Mouse (Mus musculus): ENCODE data around the gene Six5. TPM values are rescaled to one million over a fixed set of nuclear protein-coding genes. Genes with fewer than 3 reads are reported as not detected.

Gene Six5
- polyA plus RNA-seq (2015; fragmentation: Nextera tagmentation; extraction: Ambion mirVana): 12.7 and 14.7 TPM in 2 replicates

- ATAC-seq (ENCODE audit: insufficient number of reproducible peaks, low FRiP score, low TSS enrichment, low read depth): peak; percentile 5; the same call in 1 of the 2 replicates
- WGBS: under 1% methylated on average over 19 of the region's 36 CpGs
These were observed at the start of gene Six5 for GRCm38 (mm10) chr7:19094471-19094825. Gene Six5, plus strand, starts transcription at chr7:19094594.

DNA sequence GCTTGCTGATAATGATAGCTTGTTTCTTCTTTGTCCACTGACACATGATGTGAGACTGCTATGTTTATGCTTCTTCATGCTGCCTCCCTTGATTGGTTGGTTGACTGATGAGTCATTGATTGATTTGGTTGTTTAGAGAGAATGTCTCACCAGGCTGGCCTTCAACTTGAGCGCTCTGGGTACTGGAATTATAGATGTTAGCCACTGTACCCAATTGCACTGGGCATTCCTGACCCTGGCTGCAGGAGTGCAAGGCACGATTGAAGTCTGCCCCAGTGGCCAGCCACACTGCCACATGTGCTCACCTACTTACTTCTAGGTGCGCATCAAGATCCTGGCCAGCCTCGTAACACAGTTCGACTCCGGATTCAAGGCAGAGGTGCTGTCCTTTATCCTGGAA is 49.8 kb upstream of the Six5 start:
- WGBS: 98% methylated on average over 6 of the region's 6 CpGs
- no peak for ATAC-seq (ENCODE audit: insufficient number of reproducible peaks, low FRiP score, low TSS enrichment, low read depth)
- no peaks in the 10 kb centered on the region for H3K4me1 ChIP-seq
- H3K27ac ChIP-seq (replicated peaks): no peak overlapping the region
- H3K36me3 ChIP-seq: peaks cover 99% of the 10 kb centered on the region
- H3K4me3 ChIP-seq (replicated peaks): no peak overlapping the region
- no peaks in the 10 kb centered on the region for H3K9me3 ChIP-seq (replicated peaks)
- no peak overlapping the region for H3K4me2 ChIP-seq (replicated peaks)
- no peaks in the 10 kb centered on the region for H3K27me3 ChIP-seq
- H3K9ac ChIP-seq: no peak overlapping the region

More at GRCm38 (mm10) chr7:19094471-19094825, at the start of gene Six5:
- Histone ChIP-seq H3K4me1 (peaks cover 56% of the 10 kb centered on the region), H3K4me2 (replicated peaks) (peak within 1 kb of the TSS; percentile 74), H3K36me3 (peaks cover 18% of the 10 kb centered on the region), H3K27ac (replicated peaks) (peak within 1 kb of the TSS; percentile 99), H3K9ac (peak within 1 kb of the TSS; percentile 85), H3K4me3 (replicated peaks) (peak within 1 kb of the TSS; percentile 86), H3K27me3 (no peaks in the 10 kb centered on the region), H3K9me3 (replicated peaks) (no peaks in the 10 kb centered on the region)

DNA sequence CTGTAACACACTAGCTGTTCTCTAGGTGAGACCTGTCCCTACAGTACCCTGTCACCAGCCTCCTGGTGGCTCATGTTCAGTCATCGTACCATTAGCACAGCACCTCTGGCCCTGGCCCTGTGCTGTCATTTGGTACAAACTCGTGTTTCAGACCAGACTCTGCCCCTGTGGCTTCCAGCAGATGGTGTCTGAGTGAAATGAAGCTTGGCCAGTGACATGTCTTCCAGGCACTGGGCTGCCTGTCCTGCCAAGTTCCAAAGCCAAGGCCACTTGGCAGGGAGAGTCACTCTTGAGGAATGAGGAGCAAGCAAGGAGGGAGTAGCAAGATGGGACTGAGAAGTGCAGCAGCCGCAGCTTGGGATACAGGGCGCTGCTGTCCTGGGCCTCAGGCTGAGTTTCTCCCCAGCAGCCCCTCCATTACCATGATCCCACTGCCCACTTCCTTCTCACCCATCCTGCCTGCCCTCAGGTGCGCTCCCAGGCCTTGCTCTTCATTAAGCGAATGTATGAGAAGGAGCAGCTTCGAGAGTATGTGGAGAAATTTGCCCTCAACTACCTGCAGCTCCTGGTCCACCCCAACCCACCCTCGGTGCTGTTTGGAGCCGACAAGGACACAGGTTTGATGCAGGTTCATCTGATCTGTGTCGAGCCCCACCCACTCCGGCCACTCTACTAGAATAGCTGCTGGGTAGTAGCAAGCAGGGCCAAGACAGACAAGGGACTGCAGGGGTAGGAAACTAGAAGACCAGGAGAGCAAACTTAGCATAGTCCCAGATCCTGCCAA is 47.9 kb upstream of the Six5 start:
- H3K9ac ChIP-seq: no peak overlapping the region
- no peak overlapping the region for H3K4me2 ChIP-seq (replicated peaks)
- H3K9me3 ChIP-seq (replicated peaks): no peaks in the 10 kb centered on the region
- peaks cover 99% of the 10 kb centered on the region for H3K36me3 ChIP-seq
- H3K27me3 ChIP-seq: no peaks in the 10 kb centered on the region
- WGBS: 91% methylated on average over 11 of the region's 11 CpGs
- no peak overlapping the region for H3K4me3 ChIP-seq (replicated peaks)
- no peak for ATAC-seq (ENCODE audit: insufficient number of reproducible peaks, low FRiP score, low TSS enrichment, low read depth)
- H3K4me1 ChIP-seq: no peaks in the 10 kb centered on the region
- no peak overlapping the region for H3K27ac ChIP-seq (replicated peaks)

GRCm38 (mm10) chr7:19048006-19048527 is 46.3 kb upstream of the Six5 start:
- 83% methylated on average over 14 of the region's 14 CpGs for WGBS
- no peak for ATAC-seq (ENCODE audit: insufficient number of reproducible peaks, low FRiP score, low TSS enrichment, low read depth)
- H3K36me3 ChIP-seq: peaks cover 97% of the 10 kb centered on the region
- H3K4me2 ChIP-seq (replicated peaks): no peak overlapping the region
- H3K4me3 ChIP-seq (replicated peaks): no peak overlapping the region
- no peak overlapping the region for H3K27ac ChIP-seq (replicated peaks)
- no peaks in the 10 kb centered on the region for H3K9me3 ChIP-seq (replicated peaks)
- no peak overlapping the region for H3K9ac ChIP-seq
- H3K4me1 ChIP-seq: no peaks in the 10 kb centered on the region
- no peaks in the 10 kb centered on the region for H3K27me3 ChIP-seq

- Histone ChIP-seq H3K4me1 (peaks cover 6% of the 10 kb centered on the region), H3K27ac (replicated peaks) (no peak overlapping the region), H3K4me2 (replicated peaks) (no peak overlapping the region), H3K36me3 (peaks cover 86% of the 10 kb centered on the region), H3K9ac (no peak overlapping the region), H3K9me3 (replicated peaks) (no peaks in the 10 kb centered on the region), H3K4me3 (replicated peaks) (no peak overlapping the region), H3K27me3 (no peaks in the 10 kb centered on the region)
- no peak for ATAC-seq (ENCODE audit: insufficient number of reproducible peaks, low FRiP score, low TSS enrichment, low read depth)
- 88% methylated on average over 5 of the region's 5 CpGs for WGBS
These were observed 45.1 kb upstream of the Six5 start for GRCm38 (mm10) chr7:19049252-19049651.

DNA sequence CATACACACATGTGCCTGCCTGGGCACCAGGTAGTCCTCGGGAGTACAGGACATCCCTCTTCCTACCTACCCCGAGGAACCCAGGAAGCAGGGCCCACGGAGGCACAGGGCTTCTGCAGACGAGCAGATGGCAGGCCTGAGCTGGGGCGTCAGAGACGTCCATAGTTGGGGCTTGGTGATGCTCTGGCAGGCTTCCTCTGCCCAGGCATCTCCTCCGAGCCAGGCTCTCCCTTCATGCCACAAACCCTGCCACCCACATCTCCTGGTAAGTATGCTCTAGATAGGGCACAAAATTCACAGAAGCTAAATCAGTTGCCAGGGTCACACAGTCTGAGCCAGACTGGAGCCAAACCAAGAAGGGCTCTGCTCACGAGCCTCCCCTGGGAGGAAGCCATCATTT is 44.2 kb upstream of the Six5 start:
- peaks cover 12% of the 10 kb centered on the region for H3K4me1 ChIP-seq
- peaks cover 80% of the 10 kb centered on the region for H3K36me3 ChIP-seq
- no peak overlapping the region for H3K9ac ChIP-seq
- H3K27me3 ChIP-seq: no peaks in the 10 kb centered on the region
- H3K4me2 ChIP-seq (replicated peaks): no peak overlapping the region
- no peak overlapping the region for H3K27ac ChIP-seq (replicated peaks)
- ATAC-seq (ENCODE audit: insufficient number of reproducible peaks, low FRiP score, low TSS enrichment, low read depth): no peak
- WGBS: 90% methylated on average over 8 of the region's 8 CpGs
- no peak overlapping the region for H3K4me3 ChIP-seq (replicated peaks)
- H3K9me3 ChIP-seq (replicated peaks): no peaks in the 10 kb centered on the region

- Histone ChIP-seq H3K27me3 (no peaks in the 10 kb centered on the region), H3K36me3 (peaks cover 72% of the 10 kb centered on the region), H3K4me3 (replicated peaks) (no peak overlapping the region), H3K4me2 (replicated peaks) (no peak overlapping the region), H3K27ac (replicated peaks) (no peak overlapping the region), H3K9ac (no peak overlapping the region), H3K9me3 (replicated peaks) (no peaks in the 10 kb centered on the region), H3K4me1 (peaks cover 12% of the 10 kb centered on the region)
- WGBS: 57% methylated on average over 4 of the region's 4 CpGs
- no peak for ATAC-seq (ENCODE audit: insufficient number of reproducible peaks, low FRiP score, low TSS enrichment, low read depth)
These were observed 43.2 kb upstream of the Six5 start for GRCm38 (mm10) chr7:19051161-19051560.

GRCm38 (mm10) chr7:19052345-19053135 is 41.9 kb upstream of the Six5 start:
- no peak overlapping the region for H3K4me3 ChIP-seq (replicated peaks)
- no peak overlapping the region for H3K4me2 ChIP-seq (replicated peaks)
- H3K27ac ChIP-seq (replicated peaks): no peak overlapping the region
- no peak for ATAC-seq (ENCODE audit: insufficient number of reproducible peaks, low FRiP score, low TSS enrichment, low read depth)
- H3K9me3 ChIP-seq (replicated peaks): no peaks in the 10 kb centered on the region
- H3K27me3 ChIP-seq: no peaks in the 10 kb centered on the region
- peaks cover 12% of the 10 kb centered on the region for H3K4me1 ChIP-seq
- peaks cover 58% of the 10 kb centered on the region for H3K36me3 ChIP-seq
- H3K9ac ChIP-seq: no peak overlapping the region
- 85% methylated on average over 15 of the region's 15 CpGs for WGBS

DNA sequence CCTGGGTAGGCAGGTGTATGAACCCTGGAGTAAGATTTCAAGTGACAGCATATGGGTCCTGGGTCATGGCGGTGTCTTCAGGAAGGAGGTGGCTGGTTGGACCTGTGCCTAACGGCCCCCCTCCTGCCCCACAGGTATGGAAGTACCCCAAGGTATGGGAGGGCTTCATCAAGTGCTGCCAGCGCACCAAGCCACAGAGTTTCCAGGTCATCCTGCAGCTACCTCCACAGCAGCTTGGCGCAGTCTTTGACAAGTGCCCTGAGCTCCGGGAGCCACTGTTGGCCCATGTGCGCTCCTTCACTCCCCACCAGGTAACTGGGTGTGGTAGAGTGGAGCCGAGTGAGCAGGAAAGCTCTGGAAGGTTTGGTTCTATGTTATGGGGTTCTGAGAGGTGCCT is 41.3 kb upstream of the Six5 start:
- no peak overlapping the region for H3K9ac ChIP-seq
- no peak overlapping the region for H3K27ac ChIP-seq (replicated peaks)
- WGBS: 92% methylated on average over 7 of the region's 7 CpGs
- H3K4me1 ChIP-seq: peaks cover 12% of the 10 kb centered on the region
- no peak overlapping the region for H3K4me2 ChIP-seq (replicated peaks)
- no peaks in the 10 kb centered on the region for H3K9me3 ChIP-seq (replicated peaks)
- ATAC-seq (ENCODE audit: insufficient number of reproducible peaks, low FRiP score, low TSS enrichment, low read depth): no peak
- peaks cover 52% of the 10 kb centered on the region for H3K36me3 ChIP-seq
- no peaks in the 10 kb centered on the region for H3K27me3 ChIP-seq
- H3K4me3 ChIP-seq (replicated peaks): no peak overlapping the region

DNA sequence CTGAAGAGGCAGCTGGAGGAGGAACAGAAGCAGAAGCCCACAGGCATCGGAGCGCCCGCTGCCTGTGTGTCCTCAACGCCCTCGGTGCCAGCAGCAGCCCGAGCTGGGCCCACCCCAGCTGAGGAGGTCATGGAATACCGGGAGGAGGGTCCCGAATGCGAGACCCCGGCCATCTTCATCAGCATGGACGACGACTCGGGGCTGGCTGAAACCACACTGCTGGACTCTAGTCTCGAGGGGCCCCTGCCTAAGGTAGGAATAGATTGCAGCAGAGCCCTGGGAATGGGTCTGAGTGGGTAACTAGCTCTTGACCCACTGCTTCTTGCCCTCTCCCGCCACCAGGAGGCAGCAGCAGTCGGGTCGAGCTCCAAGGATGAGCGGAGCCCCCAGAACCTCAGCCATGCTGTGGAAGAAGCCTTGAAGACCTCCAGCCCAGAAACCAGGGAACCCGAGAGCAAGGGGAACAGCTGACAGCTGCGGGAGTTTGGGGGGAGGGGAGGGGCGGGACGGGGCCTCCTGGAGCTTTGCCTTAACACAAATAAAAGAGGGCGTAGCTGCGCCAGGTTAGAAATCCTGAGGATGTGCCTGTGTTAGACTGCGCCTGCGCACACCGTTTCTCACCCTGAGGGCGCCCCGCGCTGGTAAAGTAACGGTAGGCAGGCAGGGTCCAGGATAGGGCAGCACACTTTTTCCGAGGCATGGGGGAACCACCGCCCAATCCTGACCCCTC is 40.2 kb upstream of the Six5 start, which contains the start of gene Rsph6a:
TSS of gene Rsph6a (plus strand) at position 644 of the 730 bp plus-strand sequence.
- WGBS: 30% methylated on average over 33 of the region's 33 CpGs
- Histone ChIP-seq H3K4me2 (replicated peaks) (peak within 1 kb of the TSS; percentile 28), H3K9me3 (replicated peaks) (no peaks in the 10 kb centered on the region), H3K4me1 (peaks cover 12% of the 10 kb centered on the region), H3K9ac (no peak within 1 kb of the TSS), H3K27ac (replicated peaks) (no peak within 1 kb of the TSS), H3K4me3 (replicated peaks) (no peak within 1 kb of the TSS), H3K36me3 (peaks cover 41% of the 10 kb centered on the region), H3K27me3 (no peaks in the 10 kb centered on the region)
- peak; percentile 22; the same call in 1 of the 2 replicates for ATAC-seq (ENCODE audit: insufficient number of reproducible peaks, low FRiP score, low TSS enrichment, low read depth)

- H3K36me3 ChIP-seq: peaks cover 36% of the 10 kb centered on the region
- H3K27ac ChIP-seq (replicated peaks): no peak overlapping the region
- H3K9me3 ChIP-seq (replicated peaks): no peaks in the 10 kb centered on the region
- no peak overlapping the region for H3K9ac ChIP-seq
- no peaks in the 10 kb centered on the region for H3K27me3 ChIP-seq
- ATAC-seq (ENCODE audit: insufficient number of reproducible peaks, low FRiP score, low TSS enrichment, low read depth): no peak
- H3K4me1 ChIP-seq: peaks cover 12% of the 10 kb centered on the region
- WGBS: 70% methylated on average over 9 of the region's 9 CpGs
- H3K4me2 ChIP-seq (replicated peaks): peak overlapping the region; percentile 28
- no peak overlapping the region for H3K4me3 ChIP-seq (replicated peaks)
These were observed 39.7 kb upstream of the Six5 start for GRCm38 (mm10) chr7:19054777-19055076.

All from embryonic facial prominence, embryonic 15.5 days (tissue).